ENCODE assay signal across 16 mouse cellular contexts in genomic region chr8:13187229-13187628, GRCm38 (mm10).
"Had no signal": no experiment of that assay in that cellular context is flagged by ENCODE, and none has a peak within 500 bp of the region (broad histone marks: within the 10 kb centered on the region; RNA-seq: fewer than 3 reads in every experiment).

No protein-coding gene starts in this region.

- H3K36me3 ChIP-seq: midbrain, embryonic 15.5 days had no signal

- H3K4me2 ChIP-seq: kidney, embryonic 15.5 days; liver, embryonic 13.5 days; lung, embryonic 14.5 days; midbrain, embryonic 15.5 days; neural tube, embryonic 13.5 days had no signal

- H3K4me3 ChIP-seq: kidney, embryonic 15.5 days; left cerebral cortex, adult 2 months; liver, embryonic 13.5 days; megakaryocyte, embryonic 14.5 days; midbrain, embryonic 10.5 days; midbrain, embryonic 15.5 days; neural tube, embryonic 13.5 days had no signal

- H3K27me3 ChIP-seq: kidney, embryonic 15.5 days; liver, embryonic 13.5 days; midbrain, embryonic 15.5 days; neural tube, embryonic 13.5 days had no signal

- H3K4me1 ChIP-seq: kidney, embryonic 15.5 days; midbrain, embryonic 10.5 days; midbrain, embryonic 15.5 days; neural tube, embryonic 13.5 days had no signal

- H3K27ac ChIP-seq: kidney, embryonic 15.5 days; left cerebral cortex, adult 2 months; liver, embryonic 13.5 days; midbrain, embryonic 10.5 days; midbrain, embryonic 15.5 days; neural tube, embryonic 13.5 days; stomach, postnatal 0 days had no signal

- DNase-seq: kidney, adult 11 months; kidney, adult 8-10 months; kidney, postnatal 10 days; layer of hippocampus, postnatal 36 days; liver, embryonic 13.5 days; lung, embryonic 14.5 days; retina, postnatal 1 day; right cerebral cortex, postnatal 25 days; thymus, postnatal 25 days had no signal
